Mouse (Mus musculus) embryo, embryonic 11 days (tissue): ENCODE measurements at regions not wholly inside any gene's neighbourhood (a gene's known extent, or its start where the extent isn't known, plus 50 kb on each side); places are given as distances from the start of the nearest gene placed in this dataset.

Experiments
- DNase-seq: peaks from one replicate; pipeline ENCODE4 v3.0.0-alpha.2; 2015

DNA sequence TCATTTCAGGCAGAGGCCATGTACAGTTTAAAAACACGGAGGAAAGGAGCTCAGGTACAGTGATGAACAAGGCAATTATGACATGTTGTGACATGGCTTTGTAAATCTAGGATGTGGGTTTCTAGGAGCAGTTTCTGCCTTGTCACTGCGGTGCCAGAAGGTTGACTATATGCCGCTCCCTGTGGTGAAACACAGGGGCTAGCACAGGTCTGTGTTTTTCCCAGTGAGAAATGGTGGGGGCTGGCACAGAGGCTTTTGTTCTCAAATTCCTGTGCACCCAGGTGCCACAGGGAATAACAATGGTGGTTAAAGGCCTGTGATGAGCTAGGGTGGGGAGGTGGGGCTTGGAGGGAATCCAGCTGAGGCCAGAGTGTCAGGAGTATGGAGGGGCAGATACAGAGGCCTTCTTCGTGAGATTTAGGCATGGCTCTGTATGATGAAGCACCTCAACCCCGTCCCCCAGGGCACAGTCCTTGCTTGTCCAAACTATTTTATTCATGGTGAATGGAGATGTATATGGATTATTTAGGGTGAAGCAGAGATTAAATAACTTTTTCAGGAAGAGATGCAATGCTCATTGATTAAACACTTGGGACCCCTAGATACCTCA lies 80.0 kb upstream of the Inhba start:
- no peak for DNase-seq

DNA sequence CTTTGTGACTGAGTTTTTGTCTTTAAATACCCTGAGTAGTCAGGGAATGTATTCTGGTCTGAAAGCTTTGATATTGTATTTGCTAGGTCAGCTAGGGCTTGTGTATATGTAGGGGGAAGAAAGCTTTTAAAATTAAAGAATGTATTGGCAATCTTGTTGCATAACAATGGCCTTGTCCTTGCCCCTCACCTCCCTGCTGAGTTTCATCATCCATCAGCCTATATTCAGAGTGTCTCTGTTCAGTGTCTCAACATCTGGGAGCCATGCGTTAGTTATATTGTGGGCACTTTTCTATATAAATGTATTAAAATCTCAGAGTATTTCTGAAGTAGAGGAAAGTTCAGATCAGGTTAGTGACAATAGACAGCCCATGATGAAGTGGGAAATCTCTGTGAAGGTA lies 76.0 kb upstream of the Inhba start:
- DNase-seq, result no peak

DNA sequence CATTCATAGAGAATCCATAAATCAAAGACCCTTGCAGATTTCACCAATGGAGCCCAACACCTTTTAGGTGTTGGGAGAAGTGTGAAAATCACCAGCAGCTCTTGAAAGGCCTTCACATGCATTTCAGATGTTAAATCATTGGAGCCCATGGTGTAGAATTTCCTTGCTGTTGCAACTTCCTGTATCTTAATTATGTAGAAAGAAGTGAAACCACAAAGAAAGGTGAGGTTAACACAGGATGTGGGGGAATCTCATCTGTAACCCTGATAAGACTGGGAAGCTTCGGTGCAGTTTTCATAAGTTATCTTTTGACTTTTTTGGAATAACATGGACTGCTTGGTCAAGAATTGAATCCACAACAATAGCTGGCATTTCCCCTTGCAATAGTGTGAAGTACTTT lies 75.5 kb upstream of the Inhba start:
- DNase-seq, result no peak

DNA sequence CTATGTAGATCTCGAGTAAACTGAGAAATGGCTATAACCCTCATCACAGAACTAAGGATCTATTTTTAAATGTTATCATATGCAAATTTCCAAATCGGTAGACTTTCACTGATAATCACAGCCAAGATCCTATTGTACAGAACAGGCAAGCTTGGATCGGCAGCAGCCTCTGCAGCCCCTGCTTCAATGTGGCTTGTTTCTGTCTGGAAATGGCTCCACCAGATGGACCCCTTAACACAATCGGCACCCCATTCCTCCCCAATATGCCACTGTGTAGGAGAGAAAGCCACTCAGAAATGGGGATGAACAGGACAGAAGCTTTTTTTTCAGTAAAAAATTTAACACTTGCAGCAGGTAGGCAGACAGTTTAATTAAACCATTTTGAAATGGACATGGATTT lies 61.5 kb upstream of the Inhba start:
- DNase-seq, result no peak

DNA sequence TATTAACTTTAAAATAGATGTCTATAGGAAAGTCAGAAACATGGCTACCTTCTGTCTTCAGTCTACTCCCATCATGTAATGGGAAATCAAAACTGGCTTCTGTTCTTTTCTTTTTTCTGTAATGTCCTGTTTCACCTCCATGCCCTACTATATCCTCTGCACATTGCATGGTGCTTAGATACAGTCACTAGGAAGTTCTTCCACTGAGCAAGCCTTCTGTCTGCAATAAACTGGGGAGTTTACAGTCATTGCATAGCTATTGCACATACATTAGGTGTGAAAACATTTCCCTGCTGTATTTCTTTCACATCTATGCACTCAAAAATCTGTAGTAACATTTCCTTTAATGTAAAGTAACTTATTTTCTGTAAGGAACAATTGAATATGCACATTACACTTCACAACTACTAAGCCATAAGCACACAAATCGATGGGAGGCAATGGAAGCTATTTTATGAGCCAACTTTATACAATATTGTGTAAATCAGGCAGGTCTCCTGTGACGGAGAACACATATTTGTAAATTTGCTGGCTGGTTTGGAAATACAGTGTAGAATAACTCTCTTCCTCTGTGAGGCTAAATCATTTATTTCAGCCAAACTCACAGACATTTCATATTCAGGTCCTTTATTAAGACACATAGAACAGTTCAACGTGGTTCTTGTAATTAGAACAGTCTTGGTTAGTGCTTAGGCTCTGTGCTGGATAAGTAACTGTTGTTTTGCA lies 60.6 kb upstream of the Inhba start:
- no peak for DNase-seq
